Comparison of ENCODE assay signal across 16 mouse cellular contexts in genomic region chr13:28586140-28586539, GRCm38 (mm10).
DNase-seq lines count a peak whose midpoint lies in the region; ATAC-seq and TF ChIP-seq lines count a peak whose summit lies in the region.
"Had no signal": no experiment of that assay in that cellular context is flagged by ENCODE, and none has a peak within 500 bp of the region (broad histone marks: within the 10 kb centered on the region; RNA-seq: fewer than 3 reads in every experiment).

No protein-coding gene starts in this region.

- H3K9ac ChIP-seq in forebrain, embryonic 15.5 days (replicated peaks), result no peak overlapping the region
- no peak overlapping the region for H3K9ac ChIP-seq in forebrain, embryonic 12.5 days
- no peak overlapping the region for H3K9ac ChIP-seq in hindbrain, postnatal 0 days (replicated peaks; ENCODE audit: low read length)
- H3K9ac ChIP-seq in hindbrain, embryonic 13.5 days, result no peak overlapping the region
- H3K9ac ChIP-seq: embryonic facial prominence, embryonic 13.5 days had no signal

- H3K27ac ChIP-seq in forebrain, embryonic 15.5 days (replicated peaks), result peak overlapping the region; percentile 70
- H3K27ac ChIP-seq in forebrain, embryonic 12.5 days, result no peak overlapping the region
- no peak overlapping the region for H3K27ac ChIP-seq in hindbrain, postnatal 0 days
- H3K27ac ChIP-seq in hindbrain, embryonic 13.5 days, result no peak overlapping the region
- H3K27ac ChIP-seq: embryonic facial prominence, embryonic 13.5 days; left cerebral cortex, adult 2 months; limb, embryonic 10.5 days had no signal

- WGBS in forebrain, embryonic 15.5 days, result 76% methylated on average over 2 of the region's 2 CpGs
- 93% methylated on average over 2 of the region's 2 CpGs for WGBS in forebrain, embryonic 12.5 days
- WGBS in hindbrain, postnatal 0 days, result 69% methylated on average over 2 of the region's 2 CpGs
- 72% methylated on average over 2 of the region's 2 CpGs for WGBS in hindbrain, embryonic 13.5 days

- TF ChIP-seq CTCF in hindbrain, postnatal 0 days (IDR thresholded peaks at IDR 0.05; ENCODE audit: low read depth), result no peak

- H3K4me2 ChIP-seq in forebrain, embryonic 15.5 days (replicated peaks), result no peak overlapping the region
- H3K4me2 ChIP-seq in forebrain, embryonic 12.5 days, result no peak overlapping the region
- no peak overlapping the region for H3K4me2 ChIP-seq in hindbrain, postnatal 0 days (ENCODE audit: low read depth, low read length)
- no peak overlapping the region for H3K4me2 ChIP-seq in hindbrain, embryonic 13.5 days
- H3K4me2 ChIP-seq: embryonic facial prominence, embryonic 13.5 days; heart, embryonic 11.5 days had no signal

- peak; percentile 31 for DNase-seq in hindbrain, postnatal 0 days (ENCODE audit: low spot score)
- peak; percentile 12 for DNase-seq in kidney, postnatal 14 days
- no peak for DNase-seq in kidney, adult 8-10 months
- no peak for DNase-seq in frontal cortex, postnatal 25 days (ENCODE audit: low spot score in 2 of 2)
- DNase-seq: adrenal gland, adult 2 months; cerebellum, adult 9-10 months; embryo, embryonic 11 days had no signal

- no peaks in the 10 kb centered on the region for H3K36me3 ChIP-seq in forebrain, embryonic 15.5 days
- no peaks in the 10 kb centered on the region for H3K36me3 ChIP-seq in forebrain, embryonic 12.5 days (replicated peaks)
- no peaks in the 10 kb centered on the region for H3K36me3 ChIP-seq in hindbrain, postnatal 0 days (ENCODE audit: insufficient read depth, low read length)
- no peaks in the 10 kb centered on the region for H3K36me3 ChIP-seq in hindbrain, embryonic 13.5 days
- H3K36me3 ChIP-seq: embryonic facial prominence, embryonic 13.5 days; limb, embryonic 10.5 days had no signal

- no peak overlapping the region for H3K4me3 ChIP-seq in forebrain, embryonic 15.5 days
- no peak overlapping the region for H3K4me3 ChIP-seq in forebrain, embryonic 12.5 days (replicated peaks)
- H3K4me3 ChIP-seq in hindbrain, postnatal 0 days (ENCODE audit: low read length), result no peak overlapping the region
- H3K4me3 ChIP-seq in hindbrain, embryonic 13.5 days, result no peak overlapping the region
- H3K4me3 ChIP-seq: embryonic facial prominence, embryonic 13.5 days; erythroblast, embryonic 14.5 days; left cerebral cortex, adult 2 months; limb, embryonic 10.5 days had no signal

- H3K27me3 ChIP-seq in forebrain, embryonic 15.5 days, result no peaks in the 10 kb centered on the region
- H3K27me3 ChIP-seq in forebrain, embryonic 12.5 days, result no peaks in the 10 kb centered on the region
- no peaks in the 10 kb centered on the region for H3K27me3 ChIP-seq in hindbrain, postnatal 0 days (ENCODE audit: insufficient read depth, low read length)
- H3K27me3 ChIP-seq in hindbrain, embryonic 13.5 days, result no peaks in the 10 kb centered on the region
- H3K27me3 ChIP-seq: embryonic facial prominence, embryonic 13.5 days had no signal

- 0 out of 2 replicates have a peak, but pooled peaks cover 8% of the 10 kb centered on the region for H3K4me1 ChIP-seq in forebrain, embryonic 15.5 days
- H3K4me1 ChIP-seq in forebrain, embryonic 12.5 days, result no peaks in the 10 kb centered on the region
- no peaks in the 10 kb centered on the region for H3K4me1 ChIP-seq in hindbrain, postnatal 0 days (ENCODE audit: insufficient read depth, low read length)
- H3K4me1 ChIP-seq in hindbrain, embryonic 13.5 days (replicated peaks), result no peaks in the 10 kb centered on the region; the same call in none of the 2 replicates
- H3K4me1 ChIP-seq: embryonic facial prominence, embryonic 13.5 days had no signal

- no peaks in the 10 kb centered on the region for H3K9me3 ChIP-seq in forebrain, embryonic 15.5 days
- no peaks in the 10 kb centered on the region for H3K9me3 ChIP-seq in forebrain, embryonic 12.5 days
- no peaks in the 10 kb centered on the region for H3K9me3 ChIP-seq in hindbrain, postnatal 0 days (ENCODE audit: low read length)
- no peaks in the 10 kb centered on the region for H3K9me3 ChIP-seq in hindbrain, embryonic 13.5 days
- H3K9me3 ChIP-seq: embryonic facial prominence, embryonic 13.5 days; limb, embryonic 10.5 days had no signal

- no peak for ATAC-seq in forebrain, embryonic 15.5 days (replicated peaks)
- ATAC-seq in forebrain, embryonic 12.5 days (ENCODE audit: low FRiP score), result no peak
- ATAC-seq in hindbrain, postnatal 0 days, result no peak
- no peak for ATAC-seq in hindbrain, embryonic 13.5 days (ENCODE audit: low FRiP score)
- ATAC-seq: midbrain, embryonic 16.5 days had no signal

Comparison
In these comparisons a context has a peak if more than half of its experiments do, and no peak if none do; other contexts are left out.
1. DNase-seq: peak in hindbrain, postnatal 0 days (single experiment) and kidney, postnatal 14 days (single experiment); none in kidney, adult 8-10 months (0 of 2) and frontal cortex, postnatal 25 days (0 of 2).